Mouse (Mus musculus): ENCODE data around the gene 4932438H23Rik.

Gene 4932438H23Rik

GRCm38 (mm10) chr16:91056043-91056821 is 38.7 kb downstream of the 4932438H23Rik start:
- peak; percentile 52 for DNase-seq

DNA sequence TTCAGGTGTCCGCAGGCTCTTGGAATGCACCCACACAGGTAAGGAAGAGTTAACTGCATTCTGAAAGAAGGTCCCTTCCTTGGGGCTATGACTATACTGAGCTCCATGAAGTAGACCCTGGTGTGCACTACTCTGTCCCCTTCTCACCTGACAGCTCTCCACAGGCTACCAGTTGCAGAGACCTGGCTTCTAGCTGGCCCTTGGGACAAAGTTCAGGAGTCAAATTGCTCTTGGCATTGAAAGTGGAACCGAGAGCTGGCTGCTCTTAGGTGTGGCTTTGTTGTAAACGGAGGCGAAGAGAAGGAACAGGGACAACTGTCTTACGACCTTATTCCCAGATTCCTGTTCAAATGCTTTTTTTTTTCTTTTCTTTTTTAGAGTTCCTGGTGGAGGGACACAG is 39.8 kb downstream of the 4932438H23Rik start:
- DNase-seq, result no peak

- no peak for DNase-seq
Observed at GRCm38 (mm10) chr16:91053599-91053998, 41.3 kb downstream of the 4932438H23Rik start.

DNA sequence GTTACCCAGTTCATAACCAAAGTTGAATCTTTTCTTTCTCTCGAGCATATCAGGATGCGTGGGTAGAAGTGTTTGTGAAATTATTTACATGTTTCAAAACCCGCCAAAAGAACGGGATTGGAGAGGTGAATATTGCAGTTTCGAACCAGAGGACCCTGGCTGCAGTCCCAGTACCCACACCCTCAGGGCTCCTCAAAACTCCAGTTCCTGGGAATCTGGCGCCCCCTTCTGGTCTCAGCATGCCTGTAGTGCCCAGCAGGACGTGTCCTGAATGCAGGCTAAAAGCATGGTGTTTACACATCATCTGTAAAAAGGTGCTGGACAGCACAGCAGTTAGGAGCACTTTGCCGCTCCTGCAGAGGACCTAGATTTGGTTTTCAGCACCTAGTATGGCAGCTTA is 49.4 kb downstream of the 4932438H23Rik start:
- DNase-seq, result peak; percentile 46

DNA sequence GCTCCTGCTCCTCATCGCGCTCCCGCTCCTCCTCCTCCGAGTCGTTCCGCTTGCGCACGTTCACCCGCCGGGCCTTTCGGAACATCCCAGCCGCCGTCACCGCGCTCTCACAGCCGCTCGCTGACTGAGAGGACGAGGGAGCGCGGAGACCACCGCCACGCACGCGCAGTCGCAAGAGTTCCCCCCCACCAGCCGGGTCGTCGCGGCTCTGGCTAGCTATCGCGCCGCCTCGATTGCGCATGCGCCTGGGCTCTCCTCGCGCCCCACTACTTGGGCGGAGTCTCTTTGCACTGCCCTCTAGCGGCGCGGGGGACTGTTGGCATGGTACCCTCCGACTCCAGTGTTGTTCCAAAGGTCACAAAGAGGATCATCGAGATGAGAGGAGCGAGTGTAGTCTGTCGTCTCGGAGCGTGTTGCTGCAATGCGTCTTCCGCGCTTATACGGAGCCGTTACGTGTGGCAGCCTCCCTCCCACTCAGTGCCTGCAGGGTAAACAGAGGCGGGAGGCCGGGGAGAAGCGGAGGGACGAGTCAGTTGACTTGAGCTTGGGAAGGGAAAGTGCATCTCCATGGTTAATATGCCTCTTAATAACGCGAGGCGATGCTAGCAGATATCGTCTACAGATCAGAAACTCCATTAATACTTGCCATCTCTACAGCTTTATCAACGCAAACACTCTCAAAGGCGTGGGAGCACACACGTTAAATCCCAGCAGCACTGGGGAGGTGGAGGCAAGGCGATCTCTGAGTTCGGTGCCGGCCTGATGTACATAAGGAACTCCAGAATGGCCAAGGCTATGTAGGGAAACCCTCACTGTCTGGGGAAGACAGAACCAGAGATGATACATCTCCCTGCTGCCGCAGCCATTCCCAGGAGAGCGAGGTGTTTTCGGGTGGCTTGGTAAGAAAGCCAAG is 50.4 kb downstream of the 4932438H23Rik start, which contains the start of gene Paxbp1:
Paxbp1 (minus strand) TSS at position 274 of the 913 bp plus-strand sequence.
- peak; percentile 99 for DNase-seq

DNA sequence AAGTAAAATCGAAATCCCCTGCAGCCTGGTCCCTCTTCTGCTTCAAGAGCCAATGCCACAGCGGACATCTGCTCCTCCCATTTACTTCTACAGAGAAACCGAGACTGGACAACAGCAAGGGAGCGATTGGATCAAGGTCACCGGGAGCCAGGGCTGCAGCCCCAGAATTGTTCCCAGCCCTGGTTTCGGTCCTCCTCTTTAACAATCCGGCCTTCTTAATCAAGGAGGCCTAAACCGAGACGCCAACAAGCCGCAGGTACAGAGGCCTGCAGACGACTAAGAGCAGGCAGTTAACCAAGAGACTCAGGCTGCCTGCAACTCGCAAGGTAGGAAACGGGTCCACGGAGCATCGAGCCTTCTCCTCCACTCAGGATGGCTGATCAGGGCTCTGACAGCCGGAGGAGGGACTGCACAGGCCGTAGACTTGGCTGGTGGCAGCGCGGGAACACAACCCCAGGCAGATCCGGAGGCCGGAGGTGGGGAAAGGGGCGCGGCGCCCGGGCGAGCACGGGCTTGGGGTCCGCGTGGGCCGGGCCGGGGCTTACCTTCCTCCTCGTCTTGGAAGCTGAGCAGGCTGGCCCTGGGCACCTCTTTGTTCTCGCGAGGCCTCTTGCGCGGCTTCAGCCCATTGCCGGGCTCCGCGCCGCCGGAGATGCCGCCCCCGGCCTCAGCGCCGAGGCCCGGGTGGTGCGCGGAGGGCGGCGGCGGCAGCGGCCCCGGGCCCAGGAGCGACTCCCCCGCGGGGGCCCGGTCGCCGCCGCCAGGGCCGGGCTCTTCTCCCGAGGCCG is 51.3 kb downstream of the 4932438H23Rik start:
- DNase-seq, result peak; percentile 69

DNA sequence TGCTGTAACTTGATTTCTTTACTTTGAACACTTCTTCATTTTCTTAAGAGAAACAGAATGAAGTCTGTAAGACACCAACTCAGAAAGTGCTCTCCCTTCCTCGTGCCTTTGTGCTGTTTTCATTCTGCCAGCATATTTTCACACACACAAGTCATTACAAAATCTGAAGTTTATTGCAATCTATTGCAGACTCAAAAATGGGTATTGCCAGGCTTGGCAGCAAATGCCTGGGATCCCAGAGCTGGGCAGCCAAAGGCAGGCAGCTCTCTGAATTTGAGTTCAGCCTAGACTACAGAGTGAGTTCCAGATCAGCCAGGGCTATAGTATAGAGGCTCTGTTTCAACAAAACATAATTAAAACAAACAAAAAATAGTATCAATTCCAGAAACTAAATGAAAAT is 52.3 kb downstream of the 4932438H23Rik start:
- no peak for DNase-seq

GRCm38 (mm10) chr16:91035866-91036265 is 59.1 kb downstream of the 4932438H23Rik start:
- no peak for DNase-seq

DNA sequence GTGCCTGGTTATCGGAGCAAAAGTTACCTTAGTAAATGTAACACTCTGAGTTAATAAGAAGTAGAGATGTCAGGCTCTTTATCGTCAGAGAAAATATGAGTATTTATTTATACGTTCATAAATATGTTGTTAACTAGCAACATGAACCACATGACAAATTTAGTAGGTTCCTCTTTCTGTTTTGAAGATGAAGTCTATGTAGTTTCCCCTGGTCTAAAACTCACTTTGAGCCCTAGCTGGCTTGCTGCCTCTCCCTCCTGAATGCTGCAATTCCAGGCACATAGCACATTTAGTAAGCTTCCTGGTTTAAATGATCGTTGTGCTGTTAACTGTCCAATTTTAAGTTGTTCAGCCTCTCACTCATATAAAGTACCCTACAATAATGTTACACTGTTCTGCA is 64.2 kb downstream of the 4932438H23Rik start:
- no peak for DNase-seq

GRCm38 (mm10) chr16:91029901-91030300 is 65.0 kb downstream of the 4932438H23Rik start:
- DNase-seq, result no peak

- no peak for DNase-seq
Observed at GRCm38 (mm10) chr16:91029161-91029743, 65.7 kb downstream of the 4932438H23Rik start.

DNA sequence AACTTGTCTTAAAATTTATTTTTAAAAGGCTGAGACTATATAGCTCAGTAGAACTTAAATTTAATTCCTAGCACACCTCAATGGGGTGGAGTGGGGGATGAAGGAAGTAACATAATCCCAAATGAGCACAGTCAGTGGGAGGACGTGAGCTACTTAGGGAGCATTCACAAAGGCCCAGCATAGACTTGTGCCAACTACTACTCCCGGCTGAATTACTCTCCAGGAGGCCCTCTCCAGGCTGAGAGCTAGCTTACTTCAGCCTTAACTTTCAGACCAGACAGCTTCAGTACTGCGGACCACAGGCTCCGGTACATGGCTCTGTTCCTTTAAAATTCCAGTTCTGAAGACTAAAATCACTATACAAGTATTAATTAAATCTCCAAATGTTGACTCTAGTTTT is 68.6 kb downstream of the 4932438H23Rik start:
- DNase-seq, result no peak

DNA sequence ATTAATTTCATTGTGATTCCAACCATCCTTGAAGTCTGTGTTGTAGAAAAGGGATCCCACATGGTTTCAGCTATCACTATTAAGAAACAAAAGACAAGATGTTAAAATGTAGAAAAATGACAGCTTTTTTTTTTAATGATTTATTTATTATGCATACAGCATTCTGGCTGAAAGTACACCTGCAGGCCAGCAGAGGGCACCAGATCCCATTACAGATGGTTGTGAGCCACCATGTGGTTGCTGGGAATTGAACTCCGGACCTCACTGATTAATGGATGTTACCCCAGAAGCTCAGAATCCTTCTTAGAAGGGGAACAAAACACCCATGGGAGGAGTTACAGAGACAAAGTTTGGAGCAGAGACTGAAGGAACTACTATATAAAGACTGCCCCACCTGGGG is 71.5 kb downstream of the 4932438H23Rik start:
- DNase-seq, result peak; percentile 31

DNA sequence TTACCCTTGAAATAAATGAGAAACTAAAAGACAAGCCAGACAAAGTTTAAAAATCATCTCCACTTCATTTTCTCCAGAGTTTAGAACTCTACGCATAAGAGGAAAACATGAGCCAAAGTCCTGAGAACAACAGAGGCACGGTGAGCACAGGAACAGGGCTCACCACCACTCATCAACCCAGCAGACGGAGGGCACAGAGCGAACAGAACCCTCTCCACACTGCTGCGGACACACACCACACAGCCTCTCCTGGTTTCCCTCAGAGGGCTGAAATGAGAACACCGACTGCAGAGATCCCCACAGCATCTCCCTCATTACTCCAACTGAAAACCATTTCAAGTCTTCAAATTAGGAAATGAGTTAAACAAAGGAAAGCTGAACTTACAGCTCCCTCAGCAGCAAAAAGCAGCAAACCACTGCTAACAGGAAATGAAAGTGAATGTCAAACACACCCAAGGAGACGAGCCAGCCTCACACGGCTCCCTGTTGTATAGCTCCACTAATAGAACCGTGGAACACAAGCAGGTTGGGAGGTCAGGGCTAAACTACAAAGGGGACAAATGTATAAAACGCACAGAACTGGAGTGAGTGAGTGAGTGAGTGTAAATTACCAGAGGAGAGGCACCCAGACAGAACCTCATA is 74.0 kb downstream of the 4932438H23Rik start:
- no peak for DNase-seq

DNA sequence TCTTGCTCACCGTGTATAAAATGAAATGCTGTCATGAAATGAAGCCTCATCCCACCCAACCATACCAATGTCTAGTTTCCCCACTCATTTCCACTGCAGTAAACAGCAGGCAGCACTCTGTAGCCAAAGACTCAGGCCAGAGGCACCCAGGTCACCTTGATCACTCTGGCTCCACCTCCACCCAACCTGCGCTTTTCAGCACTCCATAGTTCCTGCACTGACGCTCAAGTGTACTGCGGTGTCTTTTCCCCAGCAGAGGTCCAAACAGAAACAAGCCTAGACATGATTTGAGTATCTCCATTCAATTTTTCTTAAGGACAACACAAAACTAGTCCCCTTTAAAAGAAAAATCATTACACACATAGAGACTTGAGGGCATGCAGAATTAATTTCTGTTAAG is 75.4 kb downstream of the 4932438H23Rik start:
- DNase-seq, result no peak

DNA sequence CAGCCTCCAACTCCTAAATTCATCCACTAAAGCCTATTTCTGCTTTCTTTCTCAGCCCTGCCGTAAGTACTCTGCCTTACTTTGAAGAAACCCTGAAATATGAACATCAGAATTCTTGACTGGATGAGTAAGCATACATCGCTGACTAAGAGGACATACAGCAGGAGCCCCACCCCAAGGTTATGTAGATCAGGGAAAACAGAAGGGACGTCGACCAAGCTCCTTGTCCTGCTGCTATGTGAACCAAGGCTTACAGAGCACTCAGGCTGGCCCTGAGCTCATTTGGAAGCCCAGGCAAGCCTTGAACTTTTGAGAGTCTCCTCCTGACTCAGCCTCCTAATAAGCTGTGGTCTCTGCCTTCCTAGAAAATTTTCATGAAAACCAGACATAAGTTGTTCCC is 79.2 kb downstream of the 4932438H23Rik start:
- DNase-seq, result no peak

DNA sequence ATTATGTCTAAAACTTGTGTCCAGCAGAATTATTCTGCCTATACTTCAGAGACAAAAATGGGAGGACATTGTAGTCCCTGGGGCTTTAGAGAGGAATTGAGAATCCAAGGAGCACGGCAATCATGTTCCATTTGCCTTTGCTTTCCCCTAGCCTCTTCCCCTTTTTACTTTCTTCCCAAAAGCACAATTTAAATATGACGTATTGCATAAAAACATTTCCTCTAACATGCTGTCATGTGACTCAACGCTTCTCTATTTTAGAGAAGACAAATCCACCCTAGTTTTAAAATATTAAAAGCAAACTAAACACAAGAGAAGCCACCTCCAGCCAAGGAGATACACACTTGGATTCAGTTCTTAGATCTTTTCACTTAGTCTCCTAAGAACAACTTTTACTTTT is 83.1 kb downstream of the 4932438H23Rik start:
- no peak for DNase-seq

DNA sequence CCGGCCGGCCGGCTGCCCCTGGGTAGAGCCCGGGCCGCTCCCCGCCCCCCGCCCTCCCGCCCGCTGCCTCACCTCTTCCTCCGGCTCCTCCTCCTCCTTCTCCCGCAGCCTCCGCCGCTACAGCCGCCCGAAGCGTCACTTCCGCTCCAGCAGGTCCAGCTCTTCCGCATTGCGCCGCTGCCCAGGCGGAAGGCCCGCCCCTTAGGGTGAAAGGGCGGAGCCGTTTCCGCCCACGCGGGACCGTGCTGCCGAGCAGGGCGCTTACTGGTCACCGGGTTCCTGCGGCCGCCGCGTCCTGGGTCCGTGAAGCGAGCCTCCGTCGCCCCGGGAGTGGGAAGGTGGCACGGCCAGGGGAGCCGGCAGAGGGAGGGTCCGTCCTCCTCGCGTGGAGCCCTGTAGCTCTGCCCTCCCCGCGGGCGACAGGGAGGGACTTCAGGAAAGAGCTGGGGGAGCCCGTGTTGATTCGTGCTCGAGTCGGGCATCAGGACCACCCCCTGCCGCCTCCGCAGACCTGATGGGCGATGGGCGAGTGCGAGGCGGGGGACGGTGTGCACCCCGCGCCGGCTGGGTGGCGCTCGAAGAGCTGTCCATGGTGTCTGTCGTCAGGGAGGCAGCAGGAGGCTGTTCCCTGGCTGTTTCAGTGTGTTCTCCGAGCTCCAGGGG is 83.8 kb downstream of the 4932438H23Rik start, which contains the start of gene Synj1:
Synj1 (minus strand) TSS at position 288 of the 663 bp plus-strand sequence.
- DNase-seq, result peak; percentile 89

GRCm38 (mm10) chr16:91010581-91011020 is 84.3 kb downstream of the 4932438H23Rik start:
- no peak for DNase-seq

DNA sequence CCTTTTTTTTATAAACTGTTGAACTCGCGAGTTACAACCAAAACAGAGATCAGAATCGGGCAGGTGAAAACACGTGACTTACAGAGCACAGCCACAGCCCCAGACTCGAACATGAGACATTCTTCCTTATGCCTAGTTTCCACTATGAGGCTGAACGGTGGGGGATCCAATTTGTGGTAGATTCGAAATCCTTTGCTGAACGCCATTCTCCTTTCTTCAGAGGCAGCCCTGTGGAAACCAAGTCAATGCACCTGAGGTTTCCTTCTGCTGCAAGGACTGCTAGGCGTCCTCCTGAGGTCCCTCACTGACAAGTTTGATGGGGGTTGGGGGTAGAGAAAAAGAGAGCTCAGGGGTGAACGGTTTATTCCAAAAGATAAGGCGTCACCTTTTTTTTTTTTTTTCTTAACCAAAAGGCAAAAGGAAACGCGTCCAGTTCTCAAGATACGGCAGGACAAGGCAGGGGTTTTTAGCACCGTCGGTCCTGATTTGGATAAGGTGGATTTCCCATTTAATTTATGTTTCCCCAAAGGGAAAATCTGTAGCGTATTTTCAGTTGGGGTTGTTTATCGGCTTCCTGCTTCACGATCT is 84.9 kb downstream of the 4932438H23Rik start:
- peak; percentile 31 for DNase-seq

Data from thymus, postnatal 25 days (tissue).